Mouse (Mus musculus) common myeloid progenitor, adult 5-6 weeks (primary cell): ENCODE results near the gene Plscr3. TPM values are rescaled to one million over a fixed set of nuclear protein-coding genes. Genes with fewer than 3 reads are reported as not detected.

Source experiments
- ATAC-seq: replicated peaks from 2 replicates; pipeline ENCODE4 v1.8.0; 2016; ENCODE audit warnings: low read depth, mild to moderate bottlenecking, moderate TSS enrichment, inconsistent platforms; ENCODE audit not compliant: poor library complexity, severe bottlenecking
- total RNA-seq: library from RNA; stranded (forward); fragments of 200-1000, 187-1606 nt; gene quantifications from 2 replicates; pipeline ENCODE4 v1.2.3, GENCODE M21; 2017

Gene Plscr3
- 24.6 and 31.0 TPM in 2 replicates for total RNA-seq

DNA sequence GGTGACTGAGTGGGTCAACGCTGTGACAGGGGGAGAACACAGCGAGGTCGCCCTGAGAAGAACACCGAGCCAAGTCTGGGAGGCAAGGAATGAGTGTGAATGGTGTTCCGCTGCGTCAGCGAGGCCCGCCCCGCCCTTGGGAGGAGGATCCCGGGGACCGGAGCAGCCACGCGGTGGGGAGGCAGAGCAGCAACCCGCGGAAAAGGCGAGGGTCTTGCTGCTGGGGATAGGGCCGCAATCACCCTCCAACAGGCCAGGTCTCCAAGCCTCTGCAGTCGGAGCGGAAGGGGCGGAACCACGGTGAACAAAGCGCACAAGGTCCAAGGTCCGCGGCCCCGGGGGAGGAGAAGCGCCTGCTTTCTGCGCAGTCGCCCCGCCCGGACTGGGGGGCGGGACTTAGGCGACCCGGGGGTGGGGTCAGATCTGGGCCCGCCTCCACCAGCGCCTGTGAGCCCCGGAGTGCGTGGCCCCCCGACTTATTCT lies at the start of gene Plscr3:
Gene Plscr3, plus strand, starts transcription at position 179 of the 483 bp plus-strand sequence.
- ATAC-seq: peak; percentile 83

DNA sequence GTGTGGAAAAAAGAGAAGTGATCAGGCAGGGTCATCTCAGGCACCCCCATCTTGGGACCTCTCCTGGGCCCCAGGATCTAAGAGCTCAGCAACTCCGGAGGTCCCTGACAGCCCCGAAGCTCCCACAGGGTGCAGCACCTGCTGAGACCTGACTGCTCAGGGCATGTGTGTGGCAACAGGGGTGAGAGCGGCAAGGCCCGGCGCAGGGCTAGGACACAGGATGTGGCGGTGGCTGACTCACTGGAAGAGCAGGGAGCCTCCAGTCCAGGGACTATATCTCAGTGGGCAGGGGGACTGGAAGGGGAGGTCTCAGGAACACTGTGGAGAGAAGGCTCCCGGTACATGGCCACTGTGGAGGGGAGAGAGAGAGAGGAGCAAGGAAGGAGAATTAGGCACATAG lies 48.3 kb upstream of the Plscr3 start:
- no peak for ATAC-seq

DNA sequence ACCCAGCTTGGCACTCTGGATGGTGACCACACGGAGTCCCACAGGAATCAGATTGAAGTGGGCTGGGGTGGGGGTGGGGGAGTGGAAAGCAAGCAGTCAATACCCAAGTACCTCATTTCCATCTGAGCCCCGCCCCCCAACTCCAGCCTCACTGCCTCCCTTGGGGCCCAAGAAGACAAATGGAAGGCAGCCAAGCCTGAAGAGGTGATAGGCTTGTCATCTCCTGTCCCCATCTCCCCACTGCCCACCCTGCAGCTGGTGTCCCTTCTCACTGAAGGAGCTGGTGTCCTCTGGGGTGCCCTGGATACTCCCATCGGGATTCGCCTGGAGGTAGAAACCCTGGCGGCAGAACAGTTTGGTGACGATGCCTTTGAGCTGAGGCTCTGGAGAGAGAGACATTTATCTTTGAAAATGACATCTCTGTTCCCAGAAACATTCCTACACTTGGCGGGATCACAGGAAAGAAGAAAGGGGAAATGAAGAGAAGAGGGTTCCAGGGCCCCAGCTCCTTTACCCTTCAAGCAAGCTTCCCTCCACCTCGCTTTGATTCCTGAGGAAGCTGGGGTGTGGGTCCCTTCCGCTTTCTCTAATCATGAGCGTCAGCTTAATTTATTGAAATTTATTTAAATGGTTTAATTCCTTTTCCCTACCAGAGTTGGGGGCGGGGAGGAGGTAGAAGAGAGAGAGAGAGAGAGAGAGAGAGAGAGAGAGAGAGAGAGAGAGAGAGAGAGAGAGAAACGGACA lies 46.6 kb upstream of the Plscr3 start:
- no peak for ATAC-seq

DNA sequence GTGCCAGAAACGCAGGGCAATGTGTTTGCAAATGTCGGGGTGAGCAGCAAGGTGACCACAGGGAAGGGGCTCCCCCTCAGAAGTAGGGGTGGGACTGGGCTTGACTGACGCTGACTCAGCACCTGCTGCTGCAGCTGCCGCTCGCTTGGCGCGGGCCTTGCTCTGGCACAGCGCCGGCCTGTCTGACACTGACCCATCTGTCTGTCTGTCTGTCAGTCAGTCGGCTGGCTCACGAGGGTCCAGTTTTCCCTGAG lies 46.1 kb upstream of the Plscr3 start:
- no peak; the same call in 1 of the 2 replicates for ATAC-seq

DNA sequence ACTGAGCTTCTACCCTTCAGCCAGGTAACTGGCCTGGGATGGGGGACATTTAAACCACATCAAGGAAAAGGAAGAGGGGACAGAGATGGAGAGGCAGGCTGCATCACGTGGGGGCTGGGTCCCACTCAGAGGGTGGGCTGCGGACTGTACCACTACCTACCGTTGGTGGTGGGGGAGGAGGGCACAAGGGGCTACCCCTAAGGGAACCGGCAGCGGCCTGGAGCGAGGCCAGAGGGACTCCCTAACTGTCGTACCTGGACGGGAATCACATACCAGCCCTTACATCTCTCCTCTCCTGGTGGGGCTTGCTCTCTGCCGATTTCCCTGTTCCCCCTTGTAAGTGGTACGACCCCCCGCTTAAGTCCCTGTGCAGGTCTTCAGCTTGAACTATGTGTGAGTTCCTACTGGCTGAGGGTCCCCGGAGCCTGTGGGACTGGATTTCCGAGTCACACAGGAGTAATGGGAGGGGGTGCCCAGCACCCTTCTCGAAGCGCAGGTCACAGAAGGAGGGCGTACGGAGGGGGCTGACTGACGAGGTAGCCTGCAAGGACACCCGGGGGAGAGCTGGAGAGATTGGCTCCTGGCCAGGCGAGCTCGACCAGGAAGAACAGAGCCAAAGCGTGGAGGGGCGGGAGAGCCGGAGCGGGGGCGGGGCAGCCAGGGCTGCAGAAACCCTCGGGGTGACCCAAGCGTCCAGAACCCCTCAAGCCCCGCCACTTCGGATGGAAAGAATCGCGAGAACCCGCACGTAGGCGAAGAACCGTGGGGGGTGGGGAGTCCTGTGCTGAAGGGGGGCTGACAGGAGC lies 45.6 kb upstream of the Plscr3 start:
- ATAC-seq: no peak

DNA sequence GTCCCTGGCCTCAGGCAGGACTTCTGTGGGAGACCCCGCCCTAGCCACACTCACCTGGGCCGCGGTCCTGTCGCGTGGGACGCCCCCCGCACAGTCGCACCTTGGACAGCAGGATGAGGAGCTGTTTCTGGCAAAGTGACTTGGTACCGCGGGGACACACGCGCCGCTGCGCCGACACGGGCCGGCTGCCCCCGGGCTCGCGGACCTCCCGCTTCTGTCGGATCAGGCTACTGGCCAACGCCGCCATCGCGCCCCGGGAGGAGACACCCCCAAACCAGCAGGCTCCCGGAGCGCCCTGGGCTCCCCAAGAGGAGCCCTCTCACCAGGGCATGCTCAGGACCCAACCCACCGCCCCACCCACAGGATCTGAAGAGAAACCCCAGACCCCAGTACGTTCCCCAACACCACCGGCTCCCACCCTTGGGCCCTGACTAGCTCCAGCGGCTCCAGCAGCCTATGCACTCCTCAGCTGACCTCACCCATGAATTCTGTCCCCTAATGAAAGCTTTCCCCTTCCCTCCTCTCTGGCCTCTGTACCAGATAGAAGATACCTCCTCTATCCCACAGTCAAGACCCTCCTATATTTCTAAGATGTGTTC lies 44.7 kb upstream of the Plscr3 start, which contains the start of gene Fgf11:
Gene Fgf11, minus strand, starts transcription at position 479 of the 599 bp plus-strand sequence.
- no peak for ATAC-seq

DNA sequence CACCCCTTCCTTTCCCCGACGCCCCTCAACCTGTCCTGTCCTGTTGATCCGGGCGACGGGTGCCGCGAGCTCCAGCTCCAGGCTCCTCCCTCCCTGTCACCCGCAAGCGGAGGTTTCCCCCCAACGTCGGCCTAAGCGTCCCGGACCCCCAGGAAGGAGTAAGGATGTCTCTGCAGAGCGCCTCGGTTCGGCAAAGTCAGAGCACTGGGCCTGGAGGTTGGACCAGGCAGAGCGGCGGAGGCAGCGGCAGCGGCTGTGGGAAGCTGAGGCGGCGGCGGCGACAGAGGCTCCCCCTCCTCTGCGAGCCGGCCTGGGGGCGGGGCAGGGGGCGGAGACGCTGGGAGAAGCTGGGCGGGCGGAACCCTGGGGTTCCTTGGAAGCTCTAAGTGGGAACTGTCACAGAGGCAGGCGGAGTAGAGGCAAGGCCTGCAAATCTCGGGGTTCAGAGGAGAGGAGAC lies 43.5 kb upstream of the Plscr3 start:
- ATAC-seq: peak; percentile 52

DNA sequence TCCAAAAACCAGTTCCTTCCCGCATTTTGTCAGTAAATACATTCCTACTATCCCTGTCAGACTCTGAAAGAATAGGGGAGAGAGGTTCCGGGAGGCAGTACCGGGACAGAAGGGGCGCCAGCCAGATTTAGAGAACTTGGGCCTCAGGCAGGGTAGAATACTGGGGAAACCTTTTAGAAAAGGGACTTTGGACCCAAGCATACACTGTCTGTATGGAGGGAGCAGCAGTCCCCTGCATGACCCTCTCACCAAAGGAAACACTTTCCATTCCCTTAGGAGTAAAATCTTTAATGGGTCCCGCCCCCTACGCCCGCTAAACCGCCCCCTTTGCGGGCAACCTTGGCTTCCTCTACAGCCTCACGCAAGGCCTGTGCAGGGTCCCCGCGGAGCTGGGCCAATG lies 42.8 kb upstream of the Plscr3 start:
- no peak; the same call in 1 of the 2 replicates for ATAC-seq

DNA sequence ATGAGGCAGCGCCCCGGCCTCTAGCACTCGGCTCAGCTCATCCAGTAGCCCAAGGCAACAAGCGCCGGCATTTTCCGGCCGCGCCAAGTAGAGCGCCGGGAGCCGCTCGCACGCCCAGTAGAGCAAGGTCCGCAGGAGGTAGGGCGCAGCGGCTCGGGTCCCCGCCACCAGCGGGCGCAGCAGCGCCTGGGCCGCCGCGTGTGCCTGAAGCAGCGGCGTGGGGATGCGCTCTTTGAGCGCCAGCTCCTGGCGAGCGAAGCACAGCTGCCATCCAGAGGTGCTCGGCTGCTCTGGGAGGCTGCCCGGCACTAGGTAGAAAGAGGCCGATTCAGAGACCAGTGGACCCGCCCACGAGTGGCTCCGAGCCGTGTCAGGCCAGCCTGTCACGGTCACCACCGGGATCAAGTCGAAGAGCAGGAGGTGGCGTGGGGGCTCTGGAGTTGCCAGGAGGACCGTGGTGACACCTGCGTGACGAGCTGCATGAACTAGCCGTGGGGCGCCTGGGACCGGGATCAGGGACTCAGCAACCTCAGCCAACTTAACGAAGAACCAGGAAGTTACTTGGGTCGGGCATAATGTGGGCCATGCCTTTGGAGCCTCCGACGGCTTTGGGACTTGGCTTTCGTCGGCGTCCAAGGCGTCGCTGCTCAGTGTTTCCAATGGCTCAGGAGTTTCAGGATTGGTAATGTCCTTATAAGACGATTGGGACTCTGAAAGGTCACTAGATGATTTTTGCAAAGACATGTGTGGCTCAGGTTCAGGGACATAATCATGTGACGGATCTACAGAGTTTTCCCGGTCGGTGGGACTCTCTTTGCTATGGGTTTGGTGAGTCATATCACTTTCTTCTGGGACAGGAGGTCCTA lies 42.2 kb upstream of the Plscr3 start:
- ATAC-seq: peak; percentile 55

DNA sequence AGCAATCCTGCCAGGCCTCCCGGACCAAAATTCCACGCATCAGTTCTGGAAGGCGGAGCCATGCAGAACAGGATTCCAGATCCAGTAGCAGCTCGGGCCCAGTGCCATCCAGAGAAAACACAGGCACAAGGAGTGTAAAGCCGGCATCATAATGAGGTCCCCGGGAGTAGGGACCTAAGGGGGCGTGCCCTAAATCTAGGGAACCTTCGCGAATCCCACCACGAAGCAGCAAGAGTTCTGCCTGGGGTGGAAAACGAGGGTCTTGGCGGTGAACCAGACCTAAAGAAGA lies 41.6 kb upstream of the Plscr3 start:
- ATAC-seq: no peak

DNA sequence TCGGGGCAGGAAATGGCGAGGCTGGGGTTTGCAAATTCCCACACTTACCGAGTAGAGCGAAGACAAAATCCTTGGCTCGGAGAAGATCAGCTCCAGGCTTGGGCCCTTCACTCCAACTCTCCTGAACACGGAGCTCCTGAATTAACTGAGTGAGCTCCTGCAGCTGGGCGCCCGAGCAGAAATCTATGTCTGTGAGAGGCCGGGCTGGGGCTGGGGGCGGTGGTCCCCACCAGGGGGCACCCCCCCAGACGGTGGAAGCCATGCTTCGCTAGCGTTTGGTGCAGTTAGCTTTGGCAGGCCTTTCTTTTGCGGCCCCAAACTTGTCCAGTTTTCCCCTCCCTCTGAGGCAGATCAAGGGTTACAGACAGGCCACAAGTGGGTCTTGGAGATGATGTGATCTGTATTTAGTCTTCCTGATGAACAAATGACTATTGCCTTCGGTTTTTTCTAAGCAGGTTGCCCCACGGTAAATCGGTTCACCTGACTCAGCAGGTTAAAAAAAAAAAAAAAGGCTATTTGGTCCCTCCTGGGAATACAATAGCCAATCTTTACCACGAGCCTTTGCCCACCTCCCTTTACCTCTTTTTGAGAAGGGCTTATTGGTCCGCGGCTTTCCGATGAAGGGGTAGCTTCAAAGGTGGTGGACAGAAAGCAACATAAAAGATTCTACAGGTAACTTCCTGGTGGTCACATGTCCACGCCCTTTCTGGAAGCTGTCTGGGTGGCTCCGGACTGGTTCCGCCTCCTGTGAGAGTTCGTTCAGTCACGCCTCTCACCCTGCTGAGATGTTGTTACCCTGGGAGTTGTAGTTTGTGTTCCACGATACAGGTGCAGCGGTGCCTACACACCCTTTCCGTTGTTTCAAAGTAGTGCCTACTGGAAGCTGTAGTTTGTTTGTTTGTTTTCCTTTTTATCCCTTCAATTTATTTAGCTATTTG lies 40.9 kb upstream of the Plscr3 start, which contains the start of gene Tmem102:
Gene Tmem102, minus strand, starts transcription at position 653 of the 938 bp plus-strand sequence.
- ATAC-seq: no peak

DNA sequence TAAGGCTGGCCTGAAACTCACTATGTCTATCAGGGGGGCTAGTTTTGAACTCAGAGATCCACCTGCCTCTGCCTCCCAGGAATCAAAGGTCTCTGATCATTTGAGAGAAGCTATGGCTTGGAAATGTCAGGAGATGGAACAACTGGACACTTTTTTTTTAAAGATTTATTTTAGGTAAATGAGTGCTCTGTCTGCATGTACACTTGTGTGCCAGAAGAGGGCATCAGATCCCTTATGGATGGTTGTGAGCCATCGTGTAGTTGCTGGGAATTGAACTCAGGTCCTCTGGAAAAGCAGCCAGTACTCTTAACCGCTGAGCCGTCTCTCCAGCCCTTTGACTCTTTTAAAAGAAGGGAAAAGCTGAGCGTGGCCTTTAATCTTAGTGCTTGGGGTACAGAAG lies 39.8 kb upstream of the Plscr3 start:
- ATAC-seq: no peak

DNA sequence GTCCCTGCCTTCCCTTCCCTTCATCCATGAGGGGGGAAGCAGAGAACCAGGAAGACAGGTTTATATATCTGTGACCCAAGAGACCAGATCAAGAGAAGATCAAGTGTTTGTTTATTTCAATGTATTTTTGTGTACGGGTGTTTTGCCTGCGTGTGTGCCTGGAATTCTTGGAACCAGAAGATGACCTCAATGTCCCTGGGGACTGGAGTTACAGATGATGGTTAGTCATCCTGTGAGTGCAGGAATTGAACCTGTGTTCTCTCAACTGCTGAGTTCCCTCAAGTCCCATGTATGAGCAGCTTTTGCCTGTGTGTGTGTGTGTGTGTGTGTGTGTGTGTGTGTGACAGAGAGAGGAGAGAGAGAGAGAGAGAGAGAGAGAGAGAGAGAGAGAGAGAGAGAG lies 38.5 kb upstream of the Plscr3 start:
- no peak for ATAC-seq

DNA sequence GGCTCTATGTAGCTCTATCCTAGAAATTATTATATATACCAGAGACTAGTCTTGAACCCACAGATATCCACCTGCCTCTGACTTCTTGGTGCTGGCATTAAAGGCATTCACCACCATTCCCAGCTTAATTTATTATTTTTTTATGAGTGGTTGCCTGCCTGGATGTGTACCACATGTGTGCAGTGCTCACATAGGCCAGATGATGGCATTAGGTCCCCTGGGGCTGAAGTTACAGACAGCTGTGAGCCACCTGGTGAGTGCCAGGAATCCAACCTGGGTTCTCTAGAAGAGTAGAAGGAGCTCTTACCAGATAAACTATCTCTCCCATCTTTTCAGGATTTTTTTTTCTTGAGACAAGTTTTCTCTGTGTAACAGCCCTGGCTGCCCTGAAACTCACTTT lies 35.9 kb upstream of the Plscr3 start:
- ATAC-seq: no peak

DNA sequence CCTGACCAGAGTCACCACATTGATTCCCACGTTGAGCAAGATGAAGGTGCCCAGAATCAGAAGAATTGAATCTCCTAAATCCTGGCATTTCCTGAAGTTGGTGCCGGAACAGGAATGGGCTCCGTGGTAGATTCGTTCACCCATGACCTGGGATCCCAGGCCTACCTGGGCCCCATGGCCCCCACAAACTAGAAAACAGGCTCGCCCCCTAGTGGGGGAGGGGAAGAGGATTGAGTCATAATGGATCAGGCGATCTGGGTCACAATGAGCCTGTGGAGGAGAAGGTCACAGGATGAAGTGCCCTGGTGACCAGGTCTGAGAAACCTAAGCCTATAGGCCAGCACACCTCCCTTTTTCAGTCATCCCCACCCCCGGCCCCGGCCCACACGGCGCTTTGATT lies 31.0 kb upstream of the Plscr3 start, which contains the start of gene Gm39566:
Gene Gm39566, minus strand, starts transcription at position 144 of the 400 bp plus-strand sequence.
- no peak for ATAC-seq

DNA sequence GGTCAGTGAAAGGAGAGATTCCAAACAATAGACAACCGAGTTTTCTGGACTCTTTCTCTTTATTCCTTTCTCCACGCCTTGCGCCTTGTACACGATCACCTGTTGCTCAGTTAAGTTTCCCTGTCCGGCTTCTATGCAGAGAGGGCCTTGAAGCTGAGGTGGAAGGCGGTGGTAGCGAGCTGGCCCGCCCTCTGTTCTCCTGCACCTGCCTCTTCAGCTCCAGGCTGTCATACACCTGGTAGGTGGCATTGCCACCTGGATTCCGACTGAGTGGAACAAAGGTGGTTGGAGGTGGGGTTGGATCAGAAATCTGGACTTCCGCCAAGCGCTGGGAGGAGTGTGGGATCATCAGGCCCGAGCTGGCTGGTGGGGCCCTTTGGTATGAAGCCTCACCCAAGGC lies 29.7 kb upstream of the Plscr3 start:
- no peak for ATAC-seq

DNA sequence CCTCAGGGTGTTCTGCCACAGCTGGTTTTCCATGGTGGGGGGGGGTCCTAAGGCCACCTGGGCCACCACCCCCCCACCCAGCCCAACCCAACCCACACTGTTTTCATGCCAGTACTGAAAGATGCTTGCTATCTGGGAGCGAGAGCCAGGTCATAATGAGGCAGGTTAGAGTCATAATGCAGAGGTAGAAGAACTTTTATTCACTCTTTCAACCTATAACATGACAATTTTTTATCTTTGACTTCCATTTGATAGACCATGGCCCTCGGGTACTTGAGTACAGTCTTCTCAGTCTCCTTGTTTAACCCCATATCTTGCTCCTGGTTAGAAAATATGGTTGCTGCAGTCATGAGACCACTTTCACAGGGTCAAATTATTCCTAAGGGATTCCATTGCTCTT lies 27.8 kb upstream of the Plscr3 start, which contains the start of gene Spem2:
Gene Spem2, minus strand, starts transcription at position 101 of the 400 bp plus-strand sequence.
- ATAC-seq: no peak

DNA sequence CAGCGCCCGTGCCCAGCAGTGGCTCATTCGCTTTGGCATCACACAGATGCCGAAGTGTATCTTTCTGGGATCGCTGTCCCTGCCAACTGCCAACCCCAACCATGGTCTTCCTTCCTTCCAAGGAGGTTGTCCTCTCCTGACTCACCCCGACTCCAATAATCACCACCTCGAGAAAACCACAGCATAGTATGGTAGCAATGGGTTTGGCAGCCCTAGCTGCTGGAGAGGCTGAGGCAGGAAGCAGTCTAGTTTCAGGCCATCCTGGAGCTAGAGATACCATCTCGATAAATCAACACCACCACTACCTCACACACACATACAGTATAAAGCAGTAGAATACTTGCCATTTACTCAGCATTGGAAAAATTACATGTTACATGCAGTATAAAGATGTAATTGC lies 27.3 kb upstream of the Plscr3 start:
- no peak for ATAC-seq

DNA sequence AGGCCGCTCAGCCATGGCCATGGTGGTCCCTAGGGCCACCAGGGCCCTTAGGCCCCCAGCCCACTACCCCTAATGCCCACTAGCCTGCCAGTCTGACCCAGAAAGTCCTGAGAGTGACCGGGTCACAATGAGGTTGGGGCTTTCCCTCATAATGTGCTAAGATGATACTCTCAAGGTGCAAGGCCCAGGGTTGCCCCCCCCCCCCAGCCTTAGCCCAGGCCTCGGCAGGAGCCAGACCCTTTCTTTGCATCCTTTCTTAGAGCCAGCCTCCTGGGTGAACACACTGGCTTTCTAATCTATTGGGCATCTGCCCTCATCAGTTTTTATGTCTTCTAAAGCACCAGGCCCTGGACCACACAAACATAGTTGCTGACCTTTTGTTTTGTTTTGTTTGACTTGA lies 24.1 kb upstream of the Plscr3 start, which contains the start of gene Spem1:
Gene Spem1, minus strand, starts transcription at position 101 of the 400 bp plus-strand sequence.
- no peak for ATAC-seq
